Mouse (Mus musculus) left cerebral cortex, postnatal 10 days (tissue): ENCODE results near the gene Bicc1. TPM values are rescaled to one million over a fixed set of nuclear protein-coding genes. Genes with fewer than 3 reads are reported as not detected.
A peak's percentile ranks its signal among the peaks of the same experiment; 100 is the strongest.

Experiments
- DNase-seq, 2 experiments: peaks; one replicate each; pipeline ENCODE4 v3.0.0; 2021 to 2022; ENCODE audit warnings: low spot score in 2 of 2, mixed read lengths in 1 of 2; ENCODE audit errors: extremely low spot score in 1 of 2
- intact Hi-C: fragments of 180-260 bp; cut with DNase I; formaldehyde crosslinking; loops from one replicate; pipeline ENCODE4 v1.15.1; 2025
- total RNA-seq, 2 experiments: library from RNA; stranded (reverse); gene quantifications; 2 replicates each; pipeline ENCODE4 v1.2.3; 2021

The Bicc1 gene
- total RNA-seq, 2 experiments from 2014 or later = 5.8 to 6.6 TPM

DNA sequence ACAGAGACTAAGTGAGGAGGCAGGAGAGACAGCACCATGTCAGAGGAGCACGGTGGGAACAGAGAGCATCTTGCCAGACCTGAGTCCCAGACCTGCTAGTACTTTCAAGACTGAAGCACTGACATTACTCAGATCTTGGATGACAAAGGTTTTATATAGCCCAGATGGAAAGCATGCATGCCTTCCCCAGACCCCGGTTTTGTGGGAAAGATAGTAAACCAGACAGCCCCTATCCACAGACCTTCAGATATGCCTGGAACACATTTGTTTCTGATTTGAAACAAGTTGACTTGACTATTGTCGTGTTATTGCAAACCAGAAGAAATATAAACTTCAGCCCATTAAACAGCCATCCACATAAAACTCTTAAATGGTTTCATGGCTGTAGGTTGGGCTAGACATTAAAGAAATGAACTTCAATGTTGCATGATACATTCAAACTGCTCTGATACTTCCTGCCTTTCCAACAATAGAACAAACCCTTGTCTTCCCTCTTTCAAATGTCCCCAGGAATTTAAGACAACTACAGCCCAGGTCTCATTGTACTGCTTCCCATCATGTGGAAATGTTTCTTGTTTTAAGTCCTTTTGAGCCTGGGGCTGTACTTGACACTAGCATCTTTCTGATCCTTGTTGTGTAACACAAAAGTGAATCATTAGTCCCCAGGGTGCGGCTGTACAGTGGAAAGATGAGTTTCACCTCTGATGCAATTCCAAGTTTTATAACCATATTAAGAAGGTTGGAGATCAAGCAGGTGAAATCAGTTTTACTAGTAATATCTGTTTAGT is 72.7 kb downstream of the Bicc1 start:
- no peak for DNase-seq
- intact Hi-C loops = no loop called here

DNA sequence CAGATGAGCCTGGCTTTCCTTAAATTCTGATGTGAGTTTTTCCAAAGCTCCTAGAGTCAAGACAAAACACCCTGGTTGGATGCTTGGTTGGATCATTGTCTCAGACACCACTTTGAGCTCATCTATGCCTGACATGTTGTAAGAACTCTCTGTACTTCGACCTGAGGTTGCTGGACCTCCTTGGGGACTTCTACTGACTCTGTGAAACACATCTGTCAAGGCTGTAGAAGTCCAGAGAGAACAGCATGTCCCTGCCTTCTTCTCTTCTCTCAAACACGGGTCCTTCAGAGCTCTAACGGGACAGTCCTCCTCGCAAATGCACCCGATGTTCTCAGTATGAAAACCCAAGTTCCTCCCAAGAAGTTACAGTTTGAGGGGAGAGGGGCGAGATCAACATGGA is 76.5 kb downstream of the Bicc1 start:
- DNase-seq = no peak
- intact Hi-C loops = no loop called here

DNA sequence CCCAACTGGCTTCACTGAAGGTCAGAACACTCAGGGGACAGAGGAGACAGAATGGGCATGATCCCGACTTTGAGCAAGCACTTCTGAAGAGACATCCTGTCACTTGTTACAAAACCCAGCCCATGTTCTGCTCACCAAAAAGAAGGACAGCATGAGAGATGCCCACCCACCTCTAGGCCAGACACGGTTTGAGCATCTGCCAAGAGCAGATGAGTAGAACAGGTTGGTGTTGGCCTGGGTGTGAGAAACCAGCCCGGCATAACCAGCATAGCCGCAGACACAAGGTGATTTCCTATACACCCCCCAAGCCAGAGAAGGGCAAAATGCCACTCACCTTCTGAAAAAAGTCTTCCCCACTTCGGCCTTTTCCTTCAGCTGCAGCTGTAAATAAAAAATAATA is 80.6 kb downstream of the Bicc1 start:
- DNase-seq = no peak
- intact Hi-C loops = no loop called here

DNA sequence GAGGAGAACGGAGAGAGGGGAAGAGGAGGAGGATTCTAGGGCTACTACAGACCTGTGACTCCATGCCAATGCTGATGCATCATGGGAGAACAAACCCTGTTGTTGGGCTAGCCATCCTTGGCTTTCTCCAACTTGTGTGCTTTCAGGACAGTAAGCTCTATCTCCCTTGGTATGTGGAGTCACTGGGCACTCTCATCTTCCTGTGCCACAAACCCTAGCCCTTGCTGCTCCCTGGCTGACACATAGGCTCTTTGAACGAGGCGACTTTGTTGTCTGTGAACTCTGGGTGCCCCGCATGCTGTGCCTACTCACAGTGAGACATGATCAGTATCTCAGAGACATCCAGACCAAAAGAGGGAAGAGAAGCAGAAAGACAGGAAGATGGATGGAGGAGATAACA is 94.5 kb downstream of the Bicc1 start:
- intact Hi-C loops = no loop called here
- no peak for DNase-seq

DNA sequence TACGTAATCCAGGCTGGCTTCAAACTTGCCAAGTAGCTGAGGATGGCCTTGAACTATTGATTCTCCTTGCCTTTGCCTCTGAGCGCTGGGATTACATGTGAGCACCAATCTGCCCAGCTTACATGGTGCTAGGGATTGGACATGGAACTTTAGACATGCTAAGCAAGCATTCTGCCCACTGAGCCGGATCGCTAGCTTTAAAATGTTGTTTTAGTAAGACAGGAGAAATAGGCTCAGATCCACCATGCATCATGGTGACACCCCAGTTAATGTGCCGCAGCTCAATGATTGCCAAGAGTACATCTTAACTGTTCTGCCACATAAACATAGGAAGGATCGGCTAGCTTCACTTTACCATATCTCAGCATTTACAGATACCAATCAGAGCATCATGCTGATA is 94.9 kb downstream of the Bicc1 start:
- DNase-seq = no peak
- intact Hi-C loops = no loop called here

DNA sequence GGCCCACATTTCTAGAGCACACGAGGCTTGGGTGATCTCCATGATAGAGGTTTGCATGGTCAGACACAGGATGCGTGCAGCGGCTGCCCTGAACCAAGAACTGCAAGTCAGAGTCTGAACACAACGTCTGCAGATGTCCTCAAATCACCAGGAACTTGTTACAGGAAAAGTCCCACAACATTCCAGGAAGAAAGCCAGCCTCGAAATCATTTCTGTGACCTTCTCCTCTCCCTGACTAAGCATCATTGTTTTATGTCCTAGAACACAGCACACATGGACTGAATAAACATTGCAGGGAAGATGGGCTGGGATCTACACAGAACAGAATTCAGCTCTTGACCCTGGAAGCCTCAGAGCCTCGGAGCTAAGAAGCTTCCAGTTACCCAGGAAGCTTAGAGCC is 97.3 kb downstream of the Bicc1 start:
- intact Hi-C loops = no loop called here
- DNase-seq = no peak

DNA sequence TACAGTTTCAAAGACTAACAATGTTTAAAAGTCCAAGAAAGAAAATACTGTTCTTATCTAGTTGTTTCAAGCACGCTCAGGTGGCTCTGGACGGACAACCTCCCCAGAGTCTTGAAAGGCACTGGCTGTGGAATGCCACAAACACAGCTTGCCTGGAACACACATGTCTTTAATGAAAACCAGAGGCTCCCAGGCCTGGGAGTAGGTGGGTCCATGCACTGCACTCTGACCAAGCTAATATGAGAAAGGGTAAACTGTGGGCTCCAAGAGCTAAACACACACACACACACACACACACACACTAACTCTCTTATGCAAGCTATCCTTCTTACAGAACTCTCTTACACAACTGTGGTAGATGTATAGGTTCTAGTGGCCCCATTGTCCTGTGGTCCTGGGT is 99.2 kb downstream of the Bicc1 start:
- DNase-seq = no peak
- intact Hi-C loops = no loop called here

DNA sequence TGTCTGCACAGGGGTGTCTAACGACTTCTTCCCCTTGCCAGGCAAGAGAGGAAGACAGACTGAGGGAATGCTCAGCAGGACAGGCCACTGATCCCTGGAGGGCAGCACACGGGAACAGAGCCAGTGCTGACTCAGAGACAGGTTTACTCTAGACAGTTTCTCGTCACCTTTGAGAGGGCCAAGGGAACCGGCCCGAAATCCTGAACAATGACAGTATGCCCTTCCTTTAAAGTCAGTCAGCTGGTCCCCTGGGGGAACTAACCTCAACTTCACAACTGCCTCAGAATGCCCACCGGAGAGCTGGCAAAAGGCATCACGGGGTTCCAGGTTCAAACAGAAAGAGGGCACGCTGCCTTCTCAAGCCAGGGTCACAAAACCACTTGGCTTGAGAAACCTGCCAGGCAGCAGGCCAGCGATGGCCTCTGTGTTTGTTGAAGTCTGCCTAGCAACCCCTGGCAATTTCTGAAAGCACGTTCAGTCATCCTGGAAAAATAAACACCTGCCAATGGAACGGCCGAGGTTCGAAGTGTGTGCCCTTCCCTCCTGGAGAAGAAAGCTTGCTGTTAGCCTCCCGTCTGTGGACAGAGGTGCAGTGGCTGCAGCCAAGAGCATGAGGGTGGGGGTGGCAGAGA is 100.8 kb downstream of the Bicc1 start:
- peak in 1 of 2 experiments; percentile 29 for DNase-seq
- intact Hi-C loops = no loop called here

DNA sequence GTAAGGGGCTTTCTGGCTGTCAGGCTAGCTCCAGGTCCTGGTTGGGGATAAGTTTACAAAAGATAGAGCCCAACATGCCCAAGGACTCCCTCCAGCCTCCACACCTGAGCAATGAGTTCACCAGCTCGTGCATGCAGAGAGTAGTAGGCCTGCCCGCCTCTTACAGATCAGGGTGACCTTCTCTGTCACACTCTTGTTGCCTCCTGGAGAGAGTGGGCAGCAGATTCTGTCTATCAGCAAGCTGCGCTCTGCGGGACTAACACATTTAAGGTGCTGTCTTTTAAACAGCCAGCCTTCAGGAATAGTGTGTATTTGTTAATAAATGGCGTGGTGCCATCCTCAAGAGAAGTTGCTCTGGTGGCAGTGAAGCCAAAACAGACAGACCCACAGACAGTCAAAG is 101.4 kb downstream of the Bicc1 start:
- DNase-seq = no peak

DNA sequence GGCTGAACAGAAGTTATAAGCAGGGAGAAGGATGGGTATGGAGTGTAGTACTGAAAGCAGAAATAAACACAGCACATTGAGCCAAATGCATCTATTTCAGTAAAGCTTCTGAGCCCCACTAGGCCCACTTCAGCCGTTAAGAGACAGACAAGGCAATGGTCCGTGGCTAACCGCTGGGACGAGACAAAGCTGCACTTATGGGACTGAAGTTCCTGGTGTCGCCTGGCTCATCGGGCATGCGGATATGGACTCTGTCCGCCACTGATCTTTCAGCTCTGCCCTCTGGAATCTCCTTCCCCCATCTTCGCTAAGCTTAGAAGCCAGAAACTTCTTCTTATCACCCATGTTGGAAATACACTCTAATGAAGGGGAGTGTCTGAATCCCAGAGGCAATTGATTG is 106.8 kb downstream of the Bicc1 start:
- no peak for DNase-seq
- intact Hi-C loops = no loop called here

More for the DNA sequence above, 101.4 kb downstream of the Bicc1 start:
- intact Hi-C loops = no loop called here

DNA sequence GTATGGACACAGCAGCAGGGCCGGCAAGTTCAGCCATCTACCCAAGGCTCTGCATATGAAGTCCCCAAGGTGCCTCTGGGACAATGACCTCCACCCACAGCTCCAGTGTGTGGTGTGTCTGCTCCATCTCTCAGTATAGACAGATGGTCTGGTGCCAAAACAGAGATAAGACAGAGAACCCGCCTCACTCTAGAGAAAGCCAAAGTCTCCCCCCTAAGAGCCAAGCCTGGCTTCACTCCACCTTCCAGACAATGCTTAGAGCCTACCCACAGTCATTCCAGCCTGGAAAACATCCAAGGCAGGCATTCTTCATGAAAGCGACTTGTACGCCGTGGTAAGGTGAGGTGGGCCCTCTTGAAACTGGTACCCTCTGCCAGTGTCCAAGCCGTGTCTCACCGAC is 107.3 kb downstream of the Bicc1 start:
- no peak for DNase-seq
- intact Hi-C loops = no loop called here

DNA sequence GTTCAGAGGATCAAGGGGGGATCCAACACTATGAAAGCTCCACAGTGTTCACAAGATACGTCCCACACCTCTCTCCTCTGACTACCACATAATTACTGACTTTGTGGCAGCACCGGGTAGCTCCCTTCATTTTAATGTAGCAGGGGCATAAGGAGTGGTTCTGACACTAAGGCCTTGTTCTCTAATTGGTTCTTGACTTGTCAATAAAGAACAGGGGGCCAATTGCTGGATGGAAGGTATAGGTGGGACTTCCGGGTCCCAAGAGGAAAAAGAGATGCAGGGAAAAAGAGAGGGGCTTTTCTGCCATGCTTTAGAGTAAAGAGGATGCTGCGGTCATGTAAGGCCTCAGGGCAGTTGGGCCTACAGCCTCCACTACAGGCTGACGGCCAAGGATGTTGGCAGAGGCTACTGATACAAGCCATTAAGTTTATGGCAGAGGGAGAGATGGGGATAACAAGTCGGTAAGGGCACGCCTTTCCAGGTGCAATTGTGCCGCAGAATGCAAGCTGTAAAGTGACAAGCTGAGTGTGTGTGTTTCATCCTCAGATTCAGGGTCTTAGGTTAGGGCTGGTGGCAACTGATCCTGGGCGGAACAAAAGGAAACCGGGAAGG is 108.7 kb downstream of the Bicc1 start:
- DNase-seq = no peak

DNA sequence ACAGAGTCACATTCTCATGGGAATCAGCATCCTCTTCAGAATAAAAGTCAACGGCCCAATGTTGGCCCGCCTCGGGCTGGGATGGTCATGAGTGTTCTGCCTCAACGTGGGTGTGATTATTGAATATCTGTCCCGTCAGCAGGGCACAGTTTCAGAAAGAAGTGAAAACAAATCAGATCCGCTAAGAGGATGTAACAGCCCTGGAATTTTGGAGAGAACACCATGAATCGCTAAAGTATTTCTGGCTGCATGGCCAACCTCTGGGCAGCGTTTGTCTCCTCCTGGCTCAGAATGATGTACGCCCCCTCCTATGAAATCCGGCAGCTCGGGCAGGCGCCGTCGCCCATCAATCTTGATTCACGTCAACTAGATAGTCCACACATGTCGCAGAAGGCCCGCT is 110.2 kb downstream of the Bicc1 start:
- intact Hi-C loops = no loop called here
- DNase-seq = no peak

More for the DNA sequence above, 108.7 kb downstream of the Bicc1 start:
- intact Hi-C loops = no loop called here

DNA sequence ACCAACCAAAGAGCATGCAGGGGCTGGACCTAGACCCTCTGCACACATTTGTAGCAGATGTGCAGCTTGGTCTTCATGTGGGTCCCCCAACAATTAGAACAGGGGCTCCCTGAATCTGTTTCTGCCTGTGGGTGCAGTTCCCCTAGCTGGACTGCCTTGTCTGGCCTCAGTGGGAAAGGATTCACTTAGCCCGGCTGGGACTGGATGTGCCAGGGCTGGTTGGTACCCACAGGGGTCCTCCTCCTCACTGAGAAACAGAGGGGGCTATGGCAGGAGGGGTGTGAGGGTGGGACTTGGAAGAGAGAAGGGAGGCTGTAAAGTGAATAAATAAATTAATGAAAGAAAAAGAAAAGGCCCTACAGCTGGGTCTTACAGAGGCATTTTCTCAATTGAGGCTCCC is 115.1 kb downstream of the Bicc1 start:
- intact Hi-C loops = no loop called here
- no peak for DNase-seq

DNA sequence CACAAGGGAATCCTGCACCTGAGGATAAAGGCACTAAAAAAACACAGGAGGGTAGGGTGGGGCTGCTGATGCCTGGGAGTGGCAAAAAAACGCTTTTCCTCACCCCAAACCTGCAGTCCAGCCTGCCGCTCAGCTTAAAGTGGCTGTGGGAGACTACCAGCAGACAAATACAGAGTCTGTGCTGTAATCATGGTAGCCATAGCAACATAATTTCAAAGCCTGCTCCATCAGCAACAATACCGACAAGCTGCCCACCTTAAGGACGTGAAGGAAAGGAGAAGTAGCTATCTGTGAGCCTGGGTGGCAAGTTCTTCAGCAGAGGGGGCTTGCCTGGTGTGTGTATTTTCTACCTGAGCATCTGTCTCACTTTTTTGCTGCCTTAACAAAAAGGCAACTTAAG is 117.6 kb downstream of the Bicc1 start:
- intact Hi-C loops = no loop called here
- no peak for DNase-seq

DNA sequence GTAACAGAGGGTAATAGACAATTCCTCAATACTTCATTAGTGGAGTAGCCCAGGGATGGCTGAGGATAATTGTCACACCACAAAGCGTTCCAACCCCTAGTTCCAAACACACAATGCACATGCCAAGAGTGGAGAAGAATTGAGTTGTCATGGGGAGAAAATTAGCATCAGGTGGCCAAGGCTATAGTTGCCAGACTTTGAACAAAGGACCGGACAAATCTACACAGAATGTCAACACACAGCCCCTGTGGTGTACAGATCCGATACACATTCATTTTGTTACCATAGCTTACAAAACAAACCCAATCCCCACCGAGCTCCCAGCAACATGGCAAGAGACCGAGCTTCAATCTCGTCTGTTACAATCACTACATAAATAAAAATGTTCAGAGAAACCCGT is 123.0 kb downstream of the Bicc1 start:
- intact Hi-C loops = no loop called here
- DNase-seq = no peak

DNA sequence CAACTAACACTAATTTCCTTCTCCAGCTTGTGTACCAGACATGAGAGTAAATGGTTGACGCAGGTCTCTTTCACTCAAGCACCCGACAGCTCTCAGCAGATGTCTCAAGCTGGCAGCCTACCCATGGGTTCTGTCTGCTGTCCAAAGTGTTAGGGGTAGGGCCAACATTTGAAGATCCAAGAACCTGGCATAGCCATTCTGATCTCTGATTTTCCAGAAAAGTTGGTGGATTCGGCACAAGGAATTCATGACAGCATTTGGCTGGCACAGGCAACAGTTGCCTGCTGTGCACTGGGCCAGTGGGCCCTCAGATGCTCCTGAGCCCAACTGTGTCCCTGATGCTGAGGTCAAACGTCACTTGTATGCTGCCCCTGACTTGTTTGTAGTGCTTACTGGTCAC is 130.5 kb downstream of the Bicc1 start:
- no peak for DNase-seq
- intact Hi-C loops = no loop called here

DNA sequence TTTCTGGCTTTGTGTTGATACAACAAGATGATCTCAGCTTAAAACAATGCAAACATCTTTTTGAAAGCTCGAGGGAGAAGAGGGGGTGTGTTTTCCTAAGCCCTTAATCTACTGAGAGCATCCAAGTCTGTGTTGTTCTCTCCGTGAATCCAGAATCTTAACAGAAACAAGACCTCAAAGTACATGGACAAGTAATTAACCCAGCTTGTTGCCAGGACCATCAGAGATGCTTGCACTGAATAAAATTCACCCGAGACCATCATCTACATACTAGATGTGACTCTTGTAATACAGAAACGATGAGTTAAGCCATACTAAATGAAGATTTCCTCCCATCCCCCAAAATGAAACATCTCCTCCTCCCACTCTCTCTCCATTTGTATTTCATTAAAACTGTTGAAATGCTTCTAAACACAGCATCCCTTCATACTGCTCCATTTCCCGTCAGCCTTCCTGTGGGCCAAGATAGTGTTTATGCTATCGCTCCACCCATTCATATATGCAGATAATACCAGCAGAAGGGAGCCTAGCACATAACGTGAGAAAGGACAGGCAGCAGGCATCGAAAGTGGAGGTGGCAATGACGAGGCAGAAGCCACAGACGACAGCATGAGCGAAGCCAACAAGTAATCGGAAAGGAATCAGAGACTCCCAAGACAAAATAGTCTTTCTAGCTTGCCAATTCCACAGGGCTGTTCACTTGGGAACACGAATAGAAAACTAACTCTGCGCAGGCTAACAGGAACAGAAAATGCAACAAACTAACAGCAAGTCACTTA is 131.2 kb downstream of the Bicc1 start:
- intact Hi-C loops = no loop called here
- DNase-seq = no peak

DNA sequence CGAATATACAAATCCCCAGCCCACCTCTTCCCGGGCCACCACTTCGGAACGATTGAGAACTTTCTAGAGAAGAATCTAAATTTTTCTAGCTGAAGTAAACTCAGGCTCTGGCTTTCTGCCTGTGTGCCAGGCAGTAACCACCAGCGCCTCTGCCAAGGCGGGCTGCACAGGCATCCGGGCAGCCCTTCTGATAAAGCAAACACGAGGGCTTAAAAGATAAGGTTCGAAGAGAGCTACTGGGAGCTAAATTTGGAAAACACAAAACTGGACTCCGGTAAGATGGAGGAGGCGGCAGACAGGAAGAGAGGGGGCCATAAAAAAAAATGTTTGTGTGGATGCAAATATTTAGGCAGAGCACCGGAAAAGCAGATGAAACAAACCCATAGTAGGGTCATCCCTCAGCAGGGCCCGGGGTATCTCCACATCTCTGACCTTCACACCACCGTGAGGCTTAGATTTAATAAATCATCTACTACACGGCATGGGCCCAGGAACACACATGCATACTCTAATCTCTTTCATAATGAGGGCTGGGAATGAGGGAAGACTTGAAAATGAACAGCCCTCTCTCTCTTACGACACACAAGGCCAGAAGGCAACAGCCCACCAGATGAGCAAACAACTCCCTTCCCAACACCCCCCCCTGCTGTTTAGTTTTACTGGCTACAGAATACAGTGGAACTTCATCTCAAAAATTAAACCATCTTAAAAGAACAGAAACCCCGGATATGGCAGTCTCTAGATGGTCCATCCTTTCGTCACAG is 134.2 kb downstream of the Bicc1 start:
- intact Hi-C loops = no loop called here
- DNase-seq = no peak
